Mouse (Mus musculus): Measurements from ENCODE around the gene Slc6a11. TPM values are rescaled to one million over a fixed set of nuclear protein-coding genes. Genes with fewer than 3 reads are reported as not detected.

The Slc6a11 gene
- polyA plus RNA-seq, 1 experiment from 2014 or later: 0.91 TPM

- peaks cover 28% of the 10 kb centered on the region for H3K4me1 ChIP-seq (replicated peaks; ENCODE audit: control insufficient read depth, insufficient read depth, low read length)
- ATAC-seq (ENCODE audit: low FRiP score) (no peak), DNase-seq (ENCODE audit: low spot score) (no peak)
- no peaks in the 10 kb centered on the region for H3K9me3 ChIP-seq (ENCODE audit: control insufficient read depth, low read length)
- WGBS: 43% methylated on average over 8 of the region's 8 CpGs
- no peak overlapping the region for H3K4me3 ChIP-seq (ENCODE audit: low read depth, low read length)
- H3K27me3 ChIP-seq (ENCODE audit: control insufficient read depth, insufficient read depth, low read length): no peaks in the 10 kb centered on the region
- H3K27ac ChIP-seq (ENCODE audit: low read depth, low read length): no peak overlapping the region
- H3K4me2 ChIP-seq (replicated peaks; ENCODE audit: low read depth, low read length): no peak overlapping the region
- no peak overlapping the region for H3K9ac ChIP-seq (ENCODE audit: low read depth, low read length)
- H3K36me3 ChIP-seq (ENCODE audit: control insufficient read depth, insufficient read depth, low read length): no peaks in the 10 kb centered on the region
Measured at GRCm38 (mm10) chr6:114293511-114293910, 162.5 kb downstream of the Slc6a11 start.

DNA sequence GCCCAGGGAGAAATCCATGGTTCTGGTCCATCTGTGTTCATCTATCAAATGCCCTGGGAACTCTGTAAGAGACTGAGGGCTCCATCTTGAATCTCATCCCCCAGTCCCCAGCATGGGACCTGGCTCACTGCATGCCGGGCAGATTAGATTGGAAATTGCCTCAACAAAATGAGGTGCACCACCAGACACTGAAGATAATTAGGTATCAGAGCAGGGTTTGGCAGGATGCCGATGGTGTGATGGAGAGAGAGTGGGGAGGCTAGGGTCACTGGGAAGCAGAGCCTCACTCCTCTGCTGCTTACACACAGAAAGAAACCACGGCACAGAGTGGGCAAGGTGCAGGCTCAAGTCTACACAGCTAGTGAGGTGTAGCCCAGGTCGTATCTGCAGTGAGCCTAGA is 164.0 kb downstream of the Slc6a11 start:
- Histone ChIP-seq H3K27ac (ENCODE audit: low read depth, low read length) (no peak overlapping the region), H3K27me3 (ENCODE audit: control insufficient read depth, insufficient read depth, low read length) (no peaks in the 10 kb centered on the region), H3K4me3 (ENCODE audit: low read depth, low read length) (no peak overlapping the region), H3K9ac (ENCODE audit: low read depth, low read length) (no peak overlapping the region), H3K4me2 (replicated peaks; ENCODE audit: low read depth, low read length) (no peak overlapping the region), H3K4me1 (replicated peaks; ENCODE audit: control insufficient read depth, insufficient read depth, low read length) (peaks cover 18% of the 10 kb centered on the region), H3K9me3 (ENCODE audit: control insufficient read depth, low read length) (no peaks in the 10 kb centered on the region), H3K36me3 (ENCODE audit: control insufficient read depth, insufficient read depth, low read length) (no peaks in the 10 kb centered on the region)
- DNase-seq (ENCODE audit: low spot score): no peak
- 92% methylated on average over 4 of the region's 4 CpGs for WGBS
- no peak for ATAC-seq (ENCODE audit: low FRiP score)

- H3K36me3 ChIP-seq (ENCODE audit: control insufficient read depth, insufficient read depth, low read length): no peaks in the 10 kb centered on the region
- H3K4me2 ChIP-seq (replicated peaks; ENCODE audit: low read depth, low read length): no peak overlapping the region
- DNase-seq (ENCODE audit: low spot score) (no peak), ATAC-seq (ENCODE audit: low FRiP score) (peak; percentile 68)
- no peak overlapping the region for H3K4me3 ChIP-seq (ENCODE audit: low read depth, low read length)
- H3K27ac ChIP-seq (ENCODE audit: low read depth, low read length): peak overlapping the region; percentile 73
- no peaks in the 10 kb centered on the region for H3K9me3 ChIP-seq (ENCODE audit: control insufficient read depth, low read length)
- no peak overlapping the region for H3K9ac ChIP-seq (ENCODE audit: low read depth, low read length)
- peaks cover 5% of the 10 kb centered on the region; the same call in 1 of the 2 replicates for H3K4me1 ChIP-seq (replicated peaks; ENCODE audit: control insufficient read depth, insufficient read depth, low read length)
- whole genome bisulfite sequencing: 39% methylated on average over 10 of the region's 10 CpGs
- H3K27me3 ChIP-seq (ENCODE audit: control insufficient read depth, insufficient read depth, low read length): no peaks in the 10 kb centered on the region
Measured at GRCm38 (mm10) chr6:114297260-114298002, 166.4 kb downstream of the Slc6a11 start.

Other genes with a start within 250 kb of the Slc6a11 start
- 4.2 and 5.2 TPM in 2 replicates for gene Atp2b2, start 88.6 kb upstream of the Slc6a11 start, polyA plus RNA-seq (2014; fragmentation: Nextera tagmentation; extraction: Ambion mirVana)
- 17.3 and 23.1 TPM in 2 replicates for gene Slc6a1, start 151.4 kb downstream of the Slc6a11 start, polyA plus RNA-seq (2014; fragmentation: Nextera tagmentation; extraction: Ambion mirVana)